Mouse (Mus musculus) erythroblast, embryonic 14.5 days (primary cell): ENCODE data around the gene Ces1d.

Experiments used
- GATA1 ChIP-seq: IDR thresholded peaks from 2 replicates; pipeline ENCODE4 v1.6.1; 2012; ENCODE audit warnings: low read length, inconsistent platforms, mixed read lengths
- TAL1 ChIP-seq: IDR thresholded peaks from 3 replicates; pipeline ENCODE4 v1.6.1; 2012; ENCODE audit warnings: low read length, inconsistent platforms, mixed read lengths

- TF ChIP-seq GATA1 (no peak), TAL1 (no peak)
These were observed 34.3 kb downstream of the Ces1d start for GRCm38 (mm10) chr8:93163363-93163762.
